Mouse (Mus musculus) lung, postnatal 0 days (tissue): ENCODE measurements around the gene Taf8. TPM values are rescaled to one million over a fixed set of nuclear protein-coding genes. Genes with fewer than 3 reads are reported as not detected.
A peak's percentile ranks its signal among the peaks of the same experiment; 100 is the strongest.

ENCODE experiments used
- ATAC-seq: fragments of 200-750 bp; cut with Nextera tagmentation; 2 replicates; pipeline ENCODE4 v1.8.0; 2017; ENCODE audit warnings: moderate library complexity
- DNase-seq: peaks from one replicate; pipeline ENCODE4 v3.0.0-alpha.2; 2016; ENCODE audit warnings: low spot score
- H3K27ac ChIP-seq: fragments of 300-500 bp; sonication (generic); 2 replicates; pipeline ENCODE4 v1.5.1; 2014; ENCODE audit warnings: antibody characterized with exemption, mild to moderate bottlenecking, low read length, mixed read lengths
- H3K27me3 ChIP-seq: fragments of 300-500 bp; sonication (generic); replicated peaks from 2 replicates; pipeline ENCODE4 v1.6.1; 2014; ENCODE audit warnings: low read length, mixed read lengths; ENCODE audit not compliant: insufficient read depth
- H3K36me3 ChIP-seq: fragments of 300-500 bp; sonication (generic); 2 replicates; pipeline ENCODE4 v1.6.1; 2014; ENCODE audit warnings: low read length, mixed read lengths; ENCODE audit not compliant: insufficient read depth
- H3K4me1 ChIP-seq: fragments of 300-500 bp; sonication (generic); 2 replicates; pipeline ENCODE4 v1.6.1; 2014; ENCODE audit warnings: antibody characterized with exemption, low read depth, low read length, mixed read lengths; ENCODE audit not compliant: insufficient read depth
- H3K4me2 ChIP-seq: fragments of 300-500 bp; sonication (generic); replicated peaks from 2 replicates; pipeline ENCODE4 v1.6.1; 2014; ENCODE audit warnings: low read depth, mild to moderate bottlenecking, low read length, moderate library complexity, mixed read lengths
- H3K4me3 ChIP-seq: fragments of 300-500 bp; sonication (generic); 2 replicates; pipeline ENCODE4 v1.5.1; 2014; ENCODE audit warnings: low read depth, low read length
- H3K9ac ChIP-seq: fragments of 300-500 bp; sonication (generic); replicated peaks from 2 replicates; pipeline ENCODE4 v1.6.1; 2014; ENCODE audit warnings: low read depth, mild to moderate bottlenecking
- H3K9me3 ChIP-seq: fragments of 300-500 bp; sonication (generic); 2 replicates; pipeline ENCODE4 v1.6.1; 2016; ENCODE audit warnings: low read length, mixed read lengths
- CTCF ChIP-seq: IDR thresholded peaks from 2 replicates; pipeline ENCODE4 v1.5.1; 2016; ENCODE audit warnings: antibody characterized with exemption, mild to moderate bottlenecking
- EP300 ChIP-seq: IDR thresholded peaks from 2 replicates; pipeline ENCODE4 v1.6.1; 2016; ENCODE audit warnings: antibody characterized with exemption, mild to moderate bottlenecking, control low read depth
- WGBS: fragments of 180-500 bp; shearing (Covaris S2); extraction: QIAGEN DNeasy Blood & Tissue Kit; methylation state at CpG from one replicate; pipeline ENCODE4 v1.1.7; 2014; 5-methylcytosine and 5-hydroxymethylcytosine counted together
- polyA plus RNA-seq: library from polyadenylated mRNA; unstranded; fragments of >200 nt; fragmentation: Nextera tagmentation; extraction: Ambion mirVana; gene quantifications from 2 replicates; pipeline ENCODE4 v1.2.1, GENCODE M21; 2015

The Taf8 gene
- polyA plus RNA-seq, 1 experiment from 2014 or later: 22.4 TPM

DNA sequence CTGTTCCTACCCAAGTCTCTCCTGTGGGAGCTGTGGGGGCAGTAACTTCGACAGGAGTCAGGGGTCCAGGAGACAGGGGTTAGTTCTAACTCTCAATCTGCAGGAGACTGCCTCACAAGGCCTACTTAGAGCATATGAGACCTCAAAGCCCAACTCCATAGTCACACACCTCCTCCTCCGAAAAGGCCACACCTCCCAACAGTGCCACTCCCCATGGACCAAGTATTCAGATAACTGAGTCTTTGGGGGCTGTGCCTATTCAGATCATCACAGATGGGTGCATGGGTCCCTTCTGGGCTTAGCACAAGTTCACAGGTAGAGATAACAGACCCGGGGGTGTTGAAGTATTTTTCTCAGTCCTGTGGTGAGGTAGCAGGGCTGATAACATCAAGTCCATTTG is 40.4 kb downstream of the Taf8 start:
- Histone ChIP-seq H3K9me3 (no peaks in the 10 kb centered on the region), H3K4me1 (no peaks in the 10 kb centered on the region), H3K4me2 (no peak overlapping the region), H3K4me3 (no peak overlapping the region), H3K27ac (no peak overlapping the region), H3K9ac (no peak overlapping the region), H3K27me3 (no peaks in the 10 kb centered on the region), H3K36me3 (no peaks in the 10 kb centered on the region)
- ATAC-seq: no peak
- WGBS: 31% methylated on average over 3 of the region's 3 CpGs
- no peak for DNase-seq
- TF ChIP-seq EP300 (no peak), CTCF (no peak)

DNA sequence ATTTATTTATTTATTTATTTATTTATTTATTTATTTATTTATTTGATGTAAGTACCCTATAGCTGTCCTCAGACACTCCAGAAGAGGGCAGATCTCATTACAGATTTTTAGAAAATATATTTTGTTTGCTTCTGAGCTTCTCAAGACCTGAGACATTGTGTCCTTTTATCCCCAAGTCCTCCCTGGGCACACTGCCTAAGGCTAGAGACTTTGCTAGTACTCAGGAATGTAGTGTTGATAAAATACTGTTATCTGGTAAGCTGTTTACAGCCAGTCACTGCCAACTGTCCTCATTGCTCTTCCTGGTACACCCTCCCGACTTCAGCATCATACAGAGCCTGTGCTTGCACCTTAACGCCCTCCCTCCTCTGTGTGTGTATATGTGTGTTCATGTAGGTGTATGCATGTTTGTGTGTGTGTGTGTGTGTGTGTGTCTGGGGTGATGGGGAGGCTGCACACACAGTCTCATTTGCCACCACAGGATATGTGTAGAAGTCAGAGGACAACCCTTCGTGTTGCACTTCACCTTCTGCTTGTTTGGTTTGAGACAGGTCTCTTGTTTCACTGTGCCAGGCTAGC is 42.7 kb downstream of the Taf8 start:
- DNase-seq (peak; percentile 42), ATAC-seq (peak; percentile 36; the same call in 1 of the 2 replicates)
- H3K4me1 ChIP-seq: peaks cover 6% of the 10 kb centered on the region; the same call in 1 of the 2 replicates
- H3K4me3 ChIP-seq: no peak overlapping the region
- no peaks in the 10 kb centered on the region for H3K27me3 ChIP-seq
- H3K9me3 ChIP-seq: no peaks in the 10 kb centered on the region
- no peak overlapping the region for H3K4me2 ChIP-seq
- no peak for TF ChIP-seq CTCF
- no peak for TF ChIP-seq EP300
- H3K27ac ChIP-seq: no peak overlapping the region
- H3K36me3 ChIP-seq: no peaks in the 10 kb centered on the region
- no peak overlapping the region for H3K9ac ChIP-seq
- 42% methylated on average over 3 of the region's 3 CpGs for WGBS

DNA sequence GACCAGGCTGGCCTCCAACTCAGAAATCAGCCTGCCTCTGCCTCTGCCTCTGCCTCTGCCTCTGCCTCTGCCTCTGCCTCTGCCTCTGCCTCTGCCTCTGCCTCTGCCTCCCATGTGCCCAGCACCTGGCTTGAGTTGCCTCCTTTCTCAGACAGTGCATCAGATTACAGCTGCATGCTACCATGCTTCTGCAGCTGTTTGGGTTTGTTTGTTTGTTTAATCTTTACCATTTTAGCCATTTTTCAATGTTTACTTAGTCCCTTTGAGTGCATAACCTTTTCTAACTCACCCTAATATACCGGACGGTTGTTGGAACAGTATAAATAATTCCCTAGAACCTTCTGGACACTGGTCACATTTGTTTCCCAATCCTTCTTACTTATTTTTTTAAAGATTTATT is 43.2 kb downstream of the Taf8 start:
- Histone ChIP-seq H3K27ac (no peak overlapping the region), H3K9ac (no peak overlapping the region), H3K36me3 (no peaks in the 10 kb centered on the region), H3K4me3 (no peak overlapping the region), H3K9me3 (no peaks in the 10 kb centered on the region), H3K27me3 (no peaks in the 10 kb centered on the region), H3K4me2 (no peak overlapping the region), H3K4me1 (peaks cover 6% of the 10 kb centered on the region; the same call in 1 of the 2 replicates)
- 60% methylated on average over 2 of the region's 2 CpGs for WGBS
- TF ChIP-seq CTCF (no peak), EP300 (no peak)
- no peak for DNase-seq
- ATAC-seq: no peak

DNA sequence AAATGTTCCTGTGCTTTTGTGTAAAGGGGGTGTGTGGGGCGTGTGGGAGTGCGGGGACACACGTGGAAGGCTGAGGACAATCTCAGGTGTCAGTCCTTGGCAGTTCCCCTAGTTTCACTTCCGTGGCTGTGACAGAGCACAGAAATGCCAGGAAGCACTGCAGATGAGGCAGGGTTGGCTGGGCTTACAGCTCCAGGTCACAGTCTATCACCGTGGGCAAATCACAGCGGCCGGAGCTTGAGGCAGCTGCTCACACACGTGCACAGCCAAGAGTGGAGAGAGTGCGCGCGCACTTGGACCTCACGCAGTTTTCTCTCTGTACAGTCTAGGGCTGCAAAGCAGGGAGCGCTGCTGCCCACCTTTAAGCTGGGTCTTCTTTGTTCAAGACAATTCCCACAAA is 43.8 kb downstream of the Taf8 start:
- DNase-seq (no peak), ATAC-seq (no peak)
- no peak for TF ChIP-seq EP300
- no peak for TF ChIP-seq CTCF
- WGBS: 67% methylated on average over 13 of the region's 13 CpGs
- no peaks in the 10 kb centered on the region for H3K36me3 ChIP-seq
- no peaks in the 10 kb centered on the region for H3K27me3 ChIP-seq
- H3K9me3 ChIP-seq: no peaks in the 10 kb centered on the region
- no peak overlapping the region for H3K9ac ChIP-seq
- no peak overlapping the region for H3K27ac ChIP-seq
- H3K4me1 ChIP-seq: peaks cover 6% of the 10 kb centered on the region; the same call in 1 of the 2 replicates
- H3K4me3 ChIP-seq: no peak overlapping the region
- no peak overlapping the region for H3K4me2 ChIP-seq

DNA sequence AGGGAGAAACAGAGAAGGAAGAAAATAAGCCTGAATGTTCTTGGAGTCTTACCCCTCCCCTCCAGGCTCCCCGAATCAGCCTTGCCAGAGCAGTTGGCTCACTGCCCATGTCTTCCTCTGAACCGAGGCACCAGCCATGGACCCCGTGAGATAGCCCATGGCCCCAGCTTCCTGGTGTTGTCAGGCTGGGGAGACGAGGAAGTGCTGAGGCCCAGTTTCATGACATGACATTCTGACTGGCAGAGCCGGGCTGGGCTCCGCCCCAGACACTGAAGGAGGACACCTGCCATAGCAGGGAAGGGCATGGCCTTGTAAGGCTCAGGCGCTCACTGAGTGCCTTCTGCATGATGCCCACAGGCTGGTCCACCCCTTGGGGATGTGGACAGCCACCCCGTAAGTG is 47.4 kb downstream of the Taf8 start:
- Histone ChIP-seq H3K27ac (no peak overlapping the region), H3K36me3 (no peaks in the 10 kb centered on the region), H3K4me3 (no peak overlapping the region), H3K9me3 (no peaks in the 10 kb centered on the region), H3K4me1 (peaks cover 10% of the 10 kb centered on the region; the same call in 1 of the 2 replicates), H3K27me3 (no peaks in the 10 kb centered on the region), H3K9ac (no peak overlapping the region), H3K4me2 (no peak overlapping the region)
- WGBS: 30% methylated on average over 8 of the region's 8 CpGs
- TF ChIP-seq EP300: no peak
- TF ChIP-seq CTCF: no peak
- ATAC-seq: no peak
- peak; percentile 40 for DNase-seq

DNA sequence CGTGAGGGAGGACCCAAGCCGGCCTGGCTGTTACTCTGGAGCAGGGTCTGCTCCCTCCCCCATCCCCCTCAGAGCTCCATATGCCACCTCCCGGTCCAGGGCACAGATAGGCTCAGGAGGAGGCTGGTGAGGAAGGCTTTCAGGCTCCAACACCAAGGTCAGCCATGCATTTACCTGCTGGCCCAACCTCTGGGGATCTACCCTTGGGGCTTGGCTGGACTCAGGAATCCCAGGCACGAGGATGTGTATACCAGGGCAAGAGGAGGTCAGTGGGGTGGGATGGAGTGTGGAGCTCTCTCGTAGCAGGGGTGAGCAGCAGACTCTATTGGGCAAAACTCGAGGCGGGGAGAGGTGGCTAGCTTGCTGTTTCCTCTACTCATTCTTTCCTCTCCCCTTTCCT is 49.2 kb downstream of the Taf8 start:
- H3K9me3 ChIP-seq: no peaks in the 10 kb centered on the region
- DNase-seq: no peak
- no peak overlapping the region for H3K4me2 ChIP-seq
- WGBS: 49% methylated on average over 7 of the region's 7 CpGs
- H3K4me3 ChIP-seq: no peak overlapping the region
- ATAC-seq: 0 out of 2 replicates have a peak, but pooled peaks have one; percentile 21
- no peaks in the 10 kb centered on the region for H3K36me3 ChIP-seq
- H3K27me3 ChIP-seq: no peaks in the 10 kb centered on the region
- peaks cover 10% of the 10 kb centered on the region; the same call in 1 of the 2 replicates for H3K4me1 ChIP-seq
- TF ChIP-seq EP300 (no peak), CTCF (no peak)
- H3K9ac ChIP-seq: no peak overlapping the region
- peak overlapping the region; percentile 26; the same call in 1 of the 2 replicates for H3K27ac ChIP-seq
